Mouse (Mus musculus) stomach, postnatal 0 days (tissue): ENCODE measurements around the gene Ptger3. TPM values are rescaled to one million over a fixed set of nuclear protein-coding genes. Genes with fewer than 3 reads are reported as not detected.

Experiments
- ATAC-seq: fragments of 200-750 bp; cut with Nextera tagmentation; 2 replicates; pipeline ENCODE4 v1.8.0; 2017; ENCODE audit not compliant: low FRiP score, low TSS enrichment
- DNase-seq: peaks from one replicate; pipeline ENCODE4 v3.0.0-alpha.2; 2016; ENCODE audit warnings: low spot score
- H3K27ac ChIP-seq: fragments of 300-500 bp; sonication (generic); replicated peaks from 2 replicates; pipeline ENCODE4 v1.5.1; 2014; ENCODE audit warnings: mild to moderate bottlenecking, control low read depth
- H3K27me3 ChIP-seq: fragments of 300-500 bp; sonication (generic); 2 replicates; pipeline ENCODE4 v1.6.1; 2014; ENCODE audit warnings: low read length; ENCODE audit not compliant: control insufficient read depth, insufficient read depth
- H3K36me3 ChIP-seq: fragments of 300-500 bp; sonication (generic); 2 replicates; pipeline ENCODE4 v1.6.1; 2014; ENCODE audit warnings: low read length, mixed read lengths; ENCODE audit not compliant: control insufficient read depth, insufficient read depth
- H3K4me1 ChIP-seq: fragments of 300-500 bp; sonication (generic); replicated peaks from 2 replicates; pipeline ENCODE4 v1.6.1; 2014; ENCODE audit warnings: antibody characterized with exemption; ENCODE audit not compliant: control insufficient read depth, insufficient read depth
- H3K4me2 ChIP-seq: fragments of 300-500 bp; sonication (generic); replicated peaks from 2 replicates; pipeline ENCODE4 v1.6.1; 2014; ENCODE audit warnings: low read depth, mild to moderate bottlenecking, control low read depth, moderate library complexity
- H3K4me3 ChIP-seq: fragments of 300-500 bp; sonication (generic); 2 replicates; pipeline ENCODE4 v1.5.1; 2014; ENCODE audit warnings: low read depth, low read length, control low read depth
- H3K9ac ChIP-seq: fragments of 300-500 bp; sonication (generic); 2 replicates; pipeline ENCODE4 v1.6.1; 2014; ENCODE audit warnings: mild to moderate bottlenecking, low read length, control low read depth, mixed read lengths
- H3K9me3 ChIP-seq: fragments of 300-500 bp; sonication (generic); 2 replicates; pipeline ENCODE4 v1.6.1; 2016; ENCODE audit warnings: low read length; ENCODE audit not compliant: control insufficient read depth
- CTCF ChIP-seq: IDR thresholded peaks from 2 replicates; pipeline ENCODE4 v1.5.1; 2016; ENCODE audit warnings: antibody characterized with exemption, low read depth, mild to moderate bottlenecking, moderate library complexity
- EP300 ChIP-seq: optimal IDR thresholded peaks from 2 replicates; pipeline ENCODE3; 2016; ENCODE audit warnings: antibody characterized with exemption
- WGBS: fragments of 180-500 bp; shearing (Covaris S2); extraction: QIAGEN DNeasy Blood & Tissue Kit; methylation state at CpG from one replicate; pipeline ENCODE4 v1.1.7; 2014; 5-methylcytosine and 5-hydroxymethylcytosine counted together
- microRNA counts: library from miRNA; unstranded; fragments of <30 nt; microRNA quantifications from one replicate; lab custom pipeline; 2015
- microRNA-seq: library from miRNA; unstranded; fragments of <30 nt; microRNA quantifications from one replicate; pipeline ENCODE4, GENCODE M21; 2016
- polyA plus RNA-seq: library from polyadenylated mRNA; unstranded; fragments of >200 nt; fragmentation: Nextera tagmentation; extraction: Ambion mirVana; gene quantifications from 2 replicates; pipeline ENCODE4 v1.2.1, GENCODE M21; 2015

The Ptger3 gene
- polyA plus RNA-seq, 1 experiment from 2014 or later = 17.4 TPM

DNA sequence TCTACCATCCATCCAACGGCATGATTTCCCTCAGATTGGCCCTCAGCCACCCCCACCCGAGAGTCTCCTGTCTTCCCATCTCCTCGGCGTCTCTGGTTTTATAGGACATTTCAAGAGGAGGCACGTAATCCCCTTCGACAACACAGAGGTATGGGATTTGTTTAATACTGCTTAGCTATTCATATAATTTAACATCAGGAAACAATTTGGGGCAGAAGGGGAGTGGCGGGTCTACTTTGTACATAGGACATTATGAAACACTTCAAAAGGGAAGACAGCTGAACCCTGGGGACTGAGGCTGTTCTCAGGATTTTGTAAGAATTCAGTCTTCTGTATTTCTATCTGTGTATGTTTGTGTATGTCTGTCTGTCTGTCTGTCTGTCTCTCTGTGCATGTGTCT is 94.9 kb downstream of the Ptger3 start:
- H3K36me3 ChIP-seq = no peaks in the 10 kb centered on the region
- no peak overlapping the region for H3K27ac ChIP-seq
- ATAC-seq (no peak), DNase-seq (no peak)
- H3K4me3 ChIP-seq = no peak overlapping the region
- H3K27me3 ChIP-seq = no peaks in the 10 kb centered on the region
- no peaks in the 10 kb centered on the region for H3K9me3 ChIP-seq
- H3K4me1 ChIP-seq = no peaks in the 10 kb centered on the region
- TF ChIP-seq EP300 (no peak), CTCF (no peak)
- no peak overlapping the region for H3K4me2 ChIP-seq
- H3K9ac ChIP-seq = no peak overlapping the region
- 78% methylated on average over 7 of the region's 7 CpGs for WGBS

DNA sequence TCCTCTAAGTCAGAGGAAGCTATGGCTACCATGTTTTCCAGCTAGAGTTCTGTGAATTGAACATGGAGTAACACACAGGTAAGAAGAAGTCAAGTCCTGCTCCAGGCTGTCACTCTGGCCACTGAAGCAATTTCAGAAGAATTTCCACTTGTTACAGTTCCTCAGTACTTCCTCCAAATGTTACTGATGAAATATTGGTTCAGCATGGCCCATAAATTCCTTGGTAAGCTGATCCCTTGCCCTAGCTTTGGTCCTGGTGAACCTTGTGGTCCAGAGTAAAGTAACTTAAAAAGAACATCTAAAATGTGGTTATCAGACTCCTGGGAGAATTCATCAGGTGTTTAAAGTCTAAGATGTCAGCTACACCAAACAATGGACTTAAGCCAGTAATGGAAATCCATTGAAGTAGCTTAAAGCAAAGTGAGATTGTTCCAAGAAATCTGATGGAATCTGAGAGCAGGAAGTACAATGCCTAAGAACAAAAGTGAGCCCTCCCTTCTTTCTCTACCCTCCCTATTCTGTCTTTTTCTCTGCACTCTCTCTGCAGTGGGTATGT is 97.9 kb downstream of the Ptger3 start:
- H3K36me3 ChIP-seq = no peaks in the 10 kb centered on the region
- TF ChIP-seq CTCF = no peak
- no peak for TF ChIP-seq EP300
- no peak for DNase-seq
- H3K27me3 ChIP-seq = no peaks in the 10 kb centered on the region
- H3K27ac ChIP-seq = no peak overlapping the region
- ATAC-seq = no peak
- H3K4me3 ChIP-seq = no peak overlapping the region
- H3K4me1 ChIP-seq = no peaks in the 10 kb centered on the region
- H3K9ac ChIP-seq = no peak overlapping the region
- no peaks in the 10 kb centered on the region for H3K9me3 ChIP-seq
- H3K4me2 ChIP-seq = no peak overlapping the region

DNA sequence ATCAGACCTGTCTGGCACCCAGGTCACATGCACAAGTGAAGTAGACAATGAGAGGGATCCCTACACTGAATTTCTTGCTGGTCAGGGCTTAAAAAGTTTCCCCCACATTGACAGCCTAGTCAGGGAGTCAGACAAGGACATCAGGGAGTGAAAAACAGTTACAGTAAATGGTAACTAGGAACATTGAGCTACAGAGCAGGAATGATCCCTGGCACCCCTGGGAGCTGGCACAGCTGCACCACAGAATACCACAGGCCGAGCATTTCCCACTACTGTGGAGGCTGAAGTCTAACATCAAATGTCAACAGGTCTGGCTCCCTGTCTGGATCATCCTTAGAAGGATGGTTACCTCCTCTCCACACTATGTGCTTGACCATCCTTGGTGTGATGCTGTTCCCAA is 98.8 kb downstream of the Ptger3 start:
- no peak for DNase-seq
- H3K36me3 ChIP-seq = no peaks in the 10 kb centered on the region
- ATAC-seq = no peak
- TF ChIP-seq CTCF (no peak), EP300 (no peak)
- H3K9me3 ChIP-seq = no peaks in the 10 kb centered on the region
- WGBS = 62% methylated on average over 1 of the region's 1 CpGs
- no peaks in the 10 kb centered on the region for H3K4me1 ChIP-seq
- H3K27me3 ChIP-seq = no peaks in the 10 kb centered on the region
- no peak overlapping the region for H3K4me2 ChIP-seq
- no peak overlapping the region for H3K9ac ChIP-seq
- no peak overlapping the region for H3K27ac ChIP-seq
- H3K4me3 ChIP-seq = no peak overlapping the region

DNA sequence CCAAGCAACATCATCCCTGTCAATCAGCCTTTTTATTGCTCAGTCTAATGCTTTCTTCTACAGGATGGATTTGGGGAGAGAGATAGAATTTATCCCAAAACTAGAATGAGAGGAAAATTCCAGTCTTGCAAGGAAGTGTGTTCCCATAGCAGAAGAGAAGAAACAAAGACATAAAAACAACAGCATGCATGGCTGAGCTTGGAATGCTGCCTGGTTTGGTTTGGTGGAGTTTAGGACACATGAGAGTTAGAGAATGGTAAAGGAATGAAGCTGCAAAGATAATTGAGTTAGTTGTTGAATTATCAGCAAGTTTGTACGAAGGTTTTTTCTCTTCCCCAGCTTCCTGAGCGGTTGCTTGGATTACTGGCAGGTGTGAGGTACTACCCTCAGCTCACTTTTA is 99.5 kb downstream of the Ptger3 start:
- H3K4me2 ChIP-seq = no peak overlapping the region
- H3K27me3 ChIP-seq = no peaks in the 10 kb centered on the region
- no peak overlapping the region for H3K4me3 ChIP-seq
- DNase-seq (no peak), ATAC-seq (no peak)
- H3K9ac ChIP-seq = no peak overlapping the region
- H3K9me3 ChIP-seq = no peaks in the 10 kb centered on the region
- WGBS = 75% methylated on average over 2 of the region's 2 CpGs
- H3K36me3 ChIP-seq = no peaks in the 10 kb centered on the region
- TF ChIP-seq EP300 (no peak), CTCF (no peak)
- no peak overlapping the region for H3K27ac ChIP-seq
- no peaks in the 10 kb centered on the region for H3K4me1 ChIP-seq

DNA sequence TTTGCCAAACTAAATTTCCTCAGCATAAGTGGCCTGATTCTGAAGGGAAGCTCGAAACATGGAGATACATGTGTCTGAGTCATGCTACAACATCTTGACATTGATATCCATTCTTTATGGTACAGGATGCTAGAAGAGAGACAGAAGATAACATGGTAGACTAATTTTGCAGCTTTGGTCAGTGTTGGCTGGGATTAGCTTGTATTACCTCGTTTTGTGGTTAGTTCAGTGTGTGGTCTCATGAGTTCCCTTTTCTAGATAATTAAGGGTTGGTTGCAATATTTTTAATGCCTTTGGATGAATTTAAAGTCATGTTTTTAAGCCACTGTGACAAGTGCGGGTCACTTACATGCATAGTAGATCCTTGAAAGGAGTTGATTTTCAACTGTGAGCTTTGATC is 119.4 kb downstream of the Ptger3 start:
- no peak overlapping the region for H3K27ac ChIP-seq
- no peak for ATAC-seq

DNA sequence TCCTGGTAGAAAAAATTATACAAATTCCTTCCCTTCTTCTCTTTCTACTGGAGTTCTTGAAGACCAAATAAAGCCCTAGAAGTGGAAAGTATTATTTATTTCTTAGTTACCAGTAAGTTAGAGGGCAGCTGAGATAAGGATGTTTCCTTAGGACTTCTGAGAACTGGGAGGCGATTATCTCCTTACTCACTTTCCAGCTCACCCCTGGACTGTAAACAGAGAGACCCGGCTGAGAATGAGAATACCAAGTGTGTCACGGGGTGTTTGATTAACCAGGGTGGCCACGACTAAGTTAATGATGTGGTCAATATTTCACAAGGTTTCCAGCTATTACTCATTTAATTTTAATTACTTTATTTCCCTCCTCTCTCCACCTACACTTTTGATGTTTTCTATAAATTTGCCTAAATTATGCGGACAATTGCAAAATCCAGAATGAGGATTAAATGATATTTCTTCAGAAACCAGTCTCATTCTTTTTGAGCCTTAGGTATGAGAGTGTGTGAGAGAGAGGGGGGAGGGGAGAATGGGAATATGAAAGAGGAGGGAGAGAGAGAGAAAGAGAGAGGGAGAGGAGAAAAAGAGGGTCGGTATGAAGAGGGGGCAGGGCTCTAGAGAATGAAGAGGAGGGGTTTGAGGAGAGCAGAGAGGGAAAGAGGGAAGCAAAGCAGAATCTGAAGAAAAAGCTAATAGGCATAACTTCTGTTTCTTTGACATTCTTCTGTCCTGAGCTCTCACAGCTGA is 121.9 kb downstream of the Ptger3 start:
- ATAC-seq (peak; percentile 96), DNase-seq (no peak)
- Histone ChIP-seq H3K4me3 (no peak overlapping the region), H3K4me1 (no peaks in the 10 kb centered on the region), H3K9me3 (no peaks in the 10 kb centered on the region), H3K36me3 (no peaks in the 10 kb centered on the region), H3K4me2 (no peak overlapping the region), H3K27ac (no peak overlapping the region), H3K9ac (no peak overlapping the region), H3K27me3 (no peaks in the 10 kb centered on the region)
- WGBS = 31% methylated on average over 6 of the region's 6 CpGs
- TF ChIP-seq EP300 = no peak
- no peak for TF ChIP-seq CTCF

More for the DNA sequence above, 119.4 kb downstream of the Ptger3 start:
- DNase-seq = no peak
- Histone ChIP-seq H3K27me3 (no peaks in the 10 kb centered on the region), H3K9me3 (no peaks in the 10 kb centered on the region), H3K36me3 (no peaks in the 10 kb centered on the region), H3K4me3 (no peak overlapping the region), H3K9ac (no peak overlapping the region), H3K4me2 (no peak overlapping the region), H3K4me1 (no peaks in the 10 kb centered on the region)
- WGBS = 82% methylated on average over 3 of the region's 3 CpGs
- TF ChIP-seq EP300 (no peak), CTCF (no peak)

MicroRNAs within 50 kb of the gene (microRNA counts, 519-probe panel; counts per million panel counts)
- microRNA mmu-miR-186 (lab: Ali Mortazavi, UCI) = not detected

Small RNA genes within 50 kb of the gene (microRNA-seq; reads per million reads assigned to microRNA genes)
- 444 reads per million, percentile 63 among the genes with 10 or more reads in this experiment for gene Mir186

Other genes with a start within 250 kb of the Ptger3 start
- 37.6 and 42.1 TPM in 2 replicates for gene Zranb2, start 32.7 kb upstream of the Ptger3 start, polyA plus RNA-seq